Mouse (Mus musculus) heart, adult 2 months (tissue): ENCODE data around the gene Jpt2.

Source experiments
- CTCF ChIP-seq: fragments of 200-600 bp; IDR thresholded peaks from 2 replicates; pipeline ENCODE4 v1.8.1; 2022; ENCODE audit warnings: antibody characterized with exemption, mild to moderate bottlenecking, moderate library complexity
- POLR2A ChIP-seq: fragments of 200-500 bp; IDR thresholded peaks from 2 replicates; pipeline ENCODE4 v1.6.1; 2011; ENCODE audit warnings: mild to moderate bottlenecking, low read depth, low read length, control low read depth; ENCODE audit not compliant: insufficient read depth

DNA sequence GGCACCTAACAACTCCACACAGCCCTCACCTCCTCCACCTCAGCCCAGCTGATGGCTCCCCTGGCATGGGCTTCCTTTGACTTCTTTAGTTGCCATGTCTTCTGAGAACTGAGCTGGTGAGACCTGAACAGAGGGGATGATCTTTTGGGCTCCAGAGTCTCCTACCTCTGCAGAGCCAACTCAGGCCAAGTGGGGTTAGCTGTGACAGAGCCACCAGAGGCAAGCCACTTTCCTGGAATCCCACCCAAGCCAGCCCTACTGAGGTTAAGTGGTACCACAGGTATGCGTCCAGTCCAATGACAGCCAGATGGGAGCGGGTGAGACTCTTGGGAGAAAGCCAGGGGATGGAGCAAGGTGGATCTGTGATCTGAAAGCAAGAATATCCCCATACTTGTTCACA is 67.2 kb downstream of the Jpt2 start:
- TF ChIP-seq CTCF (no peak), POLR2A (no peak)
